Mouse (Mus musculus): Measurements from ENCODE around the gene Uba7. TPM values are rescaled to one million over a fixed set of nuclear protein-coding genes. Genes with fewer than 3 reads are reported as not detected.

Gene Uba7
- total RNA-seq, 2 experiments from 2014 or later = 35.6 to 37.5 TPM

Other genes starting within 250 kb of the Uba7 start
- 145 and 161 TPM in 2 replicates for gene Rbm5, start 204.5 kb upstream of the Uba7 start, total RNA-seq (2015)
- gene Rbm5, start 204.5 kb upstream of the Uba7 start, total RNA-seq (2017) = 208 and 249 TPM in 2 replicates
- 42.2 and 55.9 TPM in 2 replicates for gene Rbm6, start 102.3 kb upstream of the Uba7 start, total RNA-seq (2015)
- 117 and 119 TPM in 2 replicates for gene Rbm6, start 102.3 kb upstream of the Uba7 start, total RNA-seq (2017)
- 6.2 and 7.6 TPM in 2 replicates for gene Mon1a, start 87.4 kb upstream of the Uba7 start, total RNA-seq (2015)
- 16.6 and 17.7 TPM in 2 replicates for gene Mon1a, start 87.4 kb upstream of the Uba7 start, total RNA-seq (2017)
- gene Mst1r, start 68.6 kb upstream of the Uba7 start, total RNA-seq (2015) = 0.52 and 0.94 TPM in 2 replicates
- gene Mst1r, start 68.6 kb upstream of the Uba7 start, total RNA-seq (2017) = 2.2 and 2.3 TPM in 2 replicates
- not detected in 2 replicates for gene Actl11, start 47.0 kb upstream of the Uba7 start, total RNA-seq (2015)
- gene Actl11, start 47.0 kb upstream of the Uba7 start, total RNA-seq (2017) = not detected in 2 replicates
- gene Camkv, start 39.8 kb upstream of the Uba7 start, total RNA-seq (2015) = not detected in 2 replicates
- 0.04 TPM in 1 of 2 replicates, not detected in the other for gene Camkv, start 39.8 kb upstream of the Uba7 start, total RNA-seq (2017)
- gene Traip, start 25.4 kb upstream of the Uba7 start, total RNA-seq (2015) = 4.9 and 9.4 TPM in 2 replicates
- 12.0 and 15.8 TPM in 2 replicates for gene Traip, start 25.4 kb upstream of the Uba7 start, total RNA-seq (2017)
- 0.18 TPM in 1 of 2 replicates, not detected in the other for gene Gm20661, start 7.6 kb downstream of the Uba7 start, total RNA-seq (2015)
- gene Gm20661, start 7.6 kb downstream of the Uba7 start, total RNA-seq (2017) = not detected in 2 replicates
- 1.8 and 4.7 TPM in 2 replicates for gene Inka1, start 10.4 kb downstream of the Uba7 start, total RNA-seq (2015)
- gene Inka1, start 10.4 kb downstream of the Uba7 start, total RNA-seq (2017) = 2.6 and 3.2 TPM in 2 replicates
- 0.33 TPM in 1 of 2 replicates, not detected in the other for gene Cdhr4, start 17.0 kb downstream of the Uba7 start, total RNA-seq (2015)
- 0.51 and 1.7 TPM in 2 replicates for gene Cdhr4, start 17.0 kb downstream of the Uba7 start, total RNA-seq (2017)
- not detected in 2 replicates for gene Gm20662, start 20.8 kb downstream of the Uba7 start, total RNA-seq (2015)
- not detected in 2 replicates for gene Gm20662, start 20.8 kb downstream of the Uba7 start, total RNA-seq (2017)
- gene Ip6k1, start 27.0 kb downstream of the Uba7 start, total RNA-seq (2015) = 20.1 and 24.6 TPM in 2 replicates
- gene Ip6k1, start 27.0 kb downstream of the Uba7 start, total RNA-seq (2017) = 35.2 and 109 TPM in 2 replicates
- gene Gmppb, start 73.7 kb downstream of the Uba7 start, total RNA-seq (2015) = 6.4 and 6.9 TPM in 2 replicates
- 14.0 and 19.1 TPM in 2 replicates for gene Gmppb, start 73.7 kb downstream of the Uba7 start, total RNA-seq (2017)
- 1.2 and 1.5 TPM in 2 replicates for gene Amigo3, start 77.7 kb downstream of the Uba7 start, total RNA-seq (2015)
- 2.0 and 2.6 TPM in 2 replicates for gene Amigo3, start 77.7 kb downstream of the Uba7 start, total RNA-seq (2017)
- gene Mst1, start 104.9 kb downstream of the Uba7 start, total RNA-seq (2015) = 0.69 TPM in 1 of 2 replicates, not detected in the other
- gene Mst1, start 104.9 kb downstream of the Uba7 start, total RNA-seq (2017) = not detected in 2 replicates
- gene Rnf123, start 107.8 kb downstream of the Uba7 start, total RNA-seq (2015) = 27.8 and 30.7 TPM in 2 replicates
- 20.9 and 21.1 TPM in 2 replicates for gene Rnf123, start 107.8 kb downstream of the Uba7 start, total RNA-seq (2017)
- gene Apeh, start 119.1 kb downstream of the Uba7 start, total RNA-seq (2015) = 37.9 and 41.0 TPM in 2 replicates
- gene Apeh, start 119.1 kb downstream of the Uba7 start, total RNA-seq (2017) = 56.9 and 61.8 TPM in 2 replicates
- 0.91 and 1.5 TPM in 2 replicates for gene Bsn, start 214.9 kb downstream of the Uba7 start, total RNA-seq (2015)
- 0.37 and 0.62 TPM in 2 replicates for gene Bsn, start 214.9 kb downstream of the Uba7 start, total RNA-seq (2017)

Data from megakaryocyte, adult 5-6 weeks (primary cell).